Mouse (Mus musculus) hindbrain, embryonic 13.5 days (tissue): ENCODE results near the gene Cdk5. TPM values are rescaled to one million over a fixed set of nuclear protein-coding genes. Genes with fewer than 3 reads are reported as not detected.

Experiments
- ATAC-seq: fragments of 200-750 bp; cut with Nextera tagmentation; 2 replicates; pipeline ENCODE4 v1.8.0; 2017; ENCODE audit warnings: moderate TSS enrichment; ENCODE audit not compliant: low FRiP score
- H3K27ac ChIP-seq: fragments of 300-500 bp; sonication (generic); 2 replicates; pipeline ENCODE4 v1.5.1; 2015; ENCODE audit warnings: inconsistent platforms, mild to moderate bottlenecking, moderate library complexity
- H3K27me3 ChIP-seq: fragments of 300-500 bp; sonication (generic); 2 replicates; pipeline ENCODE4 v1.6.1; 2015; ENCODE audit warnings: mild to moderate bottlenecking, inconsistent platforms
- H3K36me3 ChIP-seq: fragments of 300-500 bp; sonication (generic); 2 replicates; pipeline ENCODE4 v1.6.1; 2015; ENCODE audit warnings: mild to moderate bottlenecking, inconsistent platforms
- H3K4me1 ChIP-seq: fragments of 300-500 bp; sonication (generic); replicated peaks from 2 replicates; pipeline ENCODE4 v1.6.1; 2015; ENCODE audit warnings: inconsistent platforms
- H3K4me2 ChIP-seq: fragments of 300-500 bp; sonication (generic); 2 replicates; pipeline ENCODE4 v1.6.1; 2015; ENCODE audit warnings: inconsistent platforms, mild to moderate bottlenecking, moderate library complexity
- H3K4me3 ChIP-seq: fragments of 300-500 bp; sonication (generic); 2 replicates; pipeline ENCODE4 v1.5.1; 2015; ENCODE audit warnings: mild to moderate bottlenecking, inconsistent platforms
- H3K9ac ChIP-seq: fragments of 300-500 bp; sonication (generic); 2 replicates; pipeline ENCODE4 v1.6.1; 2015; ENCODE audit warnings: mild to moderate bottlenecking, inconsistent platforms
- H3K9me3 ChIP-seq: fragments of 300-500 bp; sonication (generic); 2 replicates; pipeline ENCODE4 v1.6.1; 2016; ENCODE audit warnings: inconsistent platforms
- WGBS: fragments of 180-500 bp; shearing (Covaris S2); methylation state at CpG from one replicate; pipeline ENCODE4 v1.1.7; 2015; 5-methylcytosine and 5-hydroxymethylcytosine counted together
- polyA plus RNA-seq: library from polyadenylated mRNA; unstranded; fragments of >200 nt; fragmentation: Nextera tagmentation; extraction: Ambion mirVana; gene quantifications from 2 replicates; pipeline ENCODE4 v1.2.1, GENCODE M21; 2015

Gene Cdk5
- polyA plus RNA-seq, 1 experiment from 2014 or later, result 104 TPM

DNA sequence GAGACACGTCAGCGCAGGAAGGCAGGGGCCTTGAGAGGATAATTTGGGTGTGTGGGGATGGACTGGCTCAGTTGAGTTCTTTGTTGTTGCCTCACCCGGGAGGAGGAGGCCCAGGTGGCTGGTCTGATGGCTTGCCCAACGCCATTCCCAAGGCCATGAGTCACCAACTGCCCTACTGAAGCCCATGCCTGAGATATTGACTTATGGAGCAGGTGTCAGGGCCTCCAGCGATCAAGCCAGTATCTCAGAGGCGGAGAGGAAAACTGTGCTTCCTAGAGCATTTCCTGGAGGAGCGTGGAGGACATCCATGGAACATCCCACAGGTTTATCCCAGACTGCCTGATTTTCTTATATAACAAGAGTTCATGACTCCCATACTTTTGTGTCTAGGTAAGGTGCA, 30.6 kb downstream of the Cdk5 start:
- H3K27me3 ChIP-seq, result peaks cover 37% of the 10 kb centered on the region
- H3K9me3 ChIP-seq, result no peaks in the 10 kb centered on the region
- H3K9ac ChIP-seq, result no peak overlapping the region
- no peaks in the 10 kb centered on the region for H3K36me3 ChIP-seq
- no peak overlapping the region for H3K4me2 ChIP-seq
- peaks cover 22% of the 10 kb centered on the region for H3K4me1 ChIP-seq
- no peak overlapping the region for H3K27ac ChIP-seq
- ATAC-seq, result no peak
- no peak overlapping the region for H3K4me3 ChIP-seq
- WGBS, result 78% methylated on average over 7 of the region's 7 CpGs

DNA sequence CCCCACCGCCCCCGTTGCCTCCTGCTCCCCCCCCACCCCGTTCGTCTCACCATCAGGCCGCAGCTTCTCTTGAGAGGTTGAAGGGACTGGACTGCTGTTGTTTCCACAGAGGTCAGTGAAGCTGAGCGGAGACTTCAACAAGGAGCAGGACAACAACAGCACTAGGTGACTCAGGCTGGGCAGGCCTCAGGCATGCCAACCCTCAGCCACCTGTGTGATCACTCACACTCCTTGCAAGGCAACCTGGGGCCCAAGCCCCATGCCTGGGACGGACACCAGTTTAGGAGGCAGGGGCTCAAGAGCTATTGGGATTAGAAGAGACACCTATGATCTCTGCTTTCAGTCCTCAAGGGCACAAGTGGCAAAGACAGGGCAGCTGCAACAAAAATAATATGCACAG, 31.5 kb downstream of the Cdk5 start, which contains the start of gene Atg9b:
Gene Atg9b (minus strand): TSS at position 280 of the 400 bp plus-strand sequence.
- no peak for ATAC-seq
- Histone ChIP-seq H3K4me1 (peaks cover 30% of the 10 kb centered on the region), H3K4me3 (no peak within 1 kb of the TSS), H3K36me3 (no peaks in the 10 kb centered on the region), H3K27ac (no peak within 1 kb of the TSS), H3K27me3 (peaks cover 46% of the 10 kb centered on the region), H3K9ac (no peak within 1 kb of the TSS), H3K4me2 (no peak within 1 kb of the TSS), H3K9me3 (no peaks in the 10 kb centered on the region)
- WGBS, result 84% methylated on average over 7 of the region's 7 CpGs

DNA sequence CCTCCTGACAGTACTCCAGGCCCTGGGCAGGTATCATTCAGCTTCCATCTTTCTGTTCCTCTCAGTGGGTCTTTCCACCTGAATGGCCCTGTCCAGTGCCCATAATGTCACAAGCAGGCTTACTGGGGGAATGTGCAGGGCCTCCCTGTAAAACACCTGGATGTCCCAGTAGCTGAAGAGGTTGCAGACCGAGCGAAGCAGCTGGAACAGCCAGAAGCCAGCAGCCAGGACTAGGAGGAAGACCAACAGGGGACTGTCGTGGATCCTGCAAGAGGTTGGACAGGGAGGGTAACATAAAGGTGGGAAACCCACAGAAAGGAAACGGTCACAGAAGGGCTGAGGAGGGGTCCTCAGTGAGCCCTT, 33.7 kb downstream of the Cdk5 start:
- H3K27me3 ChIP-seq, result peaks cover 68% of the 10 kb centered on the region

DNA sequence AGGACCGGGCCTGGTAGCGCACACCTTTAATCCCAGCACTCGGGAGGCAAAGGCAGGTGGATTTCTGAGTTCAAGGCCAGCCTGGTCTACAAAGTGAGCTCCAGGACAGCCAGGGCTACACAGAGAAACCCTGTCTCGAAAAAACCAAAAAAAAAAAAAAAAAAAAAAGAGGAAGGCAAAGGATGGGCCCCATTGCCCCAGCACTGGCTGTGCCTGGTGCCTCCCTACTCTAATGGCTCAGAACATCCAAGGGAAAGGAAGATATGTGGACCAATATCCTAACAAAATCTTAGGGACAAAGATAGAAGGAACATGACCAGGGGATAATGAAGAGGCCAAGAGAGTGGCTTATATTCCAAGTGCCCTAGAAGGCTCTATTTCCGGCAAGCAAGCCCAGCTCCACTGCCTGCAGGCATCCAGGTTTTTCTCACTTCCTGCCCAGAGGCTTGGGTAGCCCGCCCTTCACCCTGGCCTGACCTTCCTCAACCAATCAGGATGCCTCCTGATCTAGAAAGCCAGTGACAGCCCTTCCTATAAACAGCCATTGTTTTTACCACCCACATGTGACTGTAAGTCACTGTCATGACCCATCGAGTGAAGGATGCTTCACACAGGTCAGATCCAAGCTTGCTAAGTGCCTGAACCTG, 34.2 kb downstream of the Cdk5 start:
- Histone ChIP-seq H3K9ac (no peak overlapping the region), H3K36me3 (no peaks in the 10 kb centered on the region), H3K27ac (no peak overlapping the region), H3K4me2 (no peak overlapping the region), H3K27me3 (peaks cover 71% of the 10 kb centered on the region), H3K9me3 (no peaks in the 10 kb centered on the region), H3K4me3 (no peak overlapping the region), H3K4me1 (peaks cover 29% of the 10 kb centered on the region)
- ATAC-seq, result no peak
- WGBS, result 50% methylated on average over 7 of the region's 7 CpGs

More for the DNA sequence above, 33.7 kb downstream of the Cdk5 start:
- WGBS, result 78% methylated on average over 4 of the region's 4 CpGs
- peaks cover 26% of the 10 kb centered on the region for H3K4me1 ChIP-seq
- no peak overlapping the region for H3K27ac ChIP-seq
- H3K9ac ChIP-seq, result no peak overlapping the region
- no peaks in the 10 kb centered on the region for H3K9me3 ChIP-seq
- no peak overlapping the region for H3K4me2 ChIP-seq
- ATAC-seq, result no peak
- no peak overlapping the region for H3K4me3 ChIP-seq
- H3K36me3 ChIP-seq, result no peaks in the 10 kb centered on the region

DNA sequence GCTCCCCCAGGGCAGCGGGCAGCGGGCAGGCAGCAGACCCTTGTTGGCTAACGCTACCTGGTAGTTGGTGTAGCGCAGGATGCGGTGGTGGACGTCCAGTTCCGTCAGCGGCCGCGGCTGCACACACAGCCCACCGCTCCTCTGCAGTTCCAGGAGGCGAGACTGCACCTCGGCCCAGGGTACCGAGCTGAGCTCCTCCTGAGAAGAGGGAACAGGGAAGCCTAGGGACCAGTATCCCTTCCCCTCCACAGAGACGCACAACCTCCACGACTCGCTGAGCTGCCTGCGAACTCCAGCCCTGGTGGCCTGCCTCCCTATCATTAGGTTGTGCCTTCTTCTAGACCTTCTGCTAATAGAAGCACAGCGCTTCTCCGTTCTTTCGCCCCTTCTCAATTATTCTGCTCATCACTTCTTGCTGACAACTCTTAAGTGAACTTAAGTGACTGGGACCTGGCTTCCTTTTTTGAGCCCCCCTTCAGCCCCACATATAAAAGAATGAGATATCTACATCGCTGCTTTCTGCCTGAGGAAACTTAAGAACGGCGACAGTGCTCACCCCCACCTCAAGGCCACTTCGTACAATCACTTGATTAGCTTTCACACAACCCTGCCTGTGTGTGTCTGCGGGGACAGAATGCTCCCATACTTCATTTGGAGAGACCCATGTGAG, 34.9 kb downstream of the Cdk5 start:
- Histone ChIP-seq H3K4me1 (peaks cover 30% of the 10 kb centered on the region), H3K9me3 (no peaks in the 10 kb centered on the region), H3K27me3 (peaks cover 71% of the 10 kb centered on the region), H3K4me3 (peak overlapping the region; percentile 50), H3K36me3 (no peaks in the 10 kb centered on the region), H3K9ac (peak overlapping the region; percentile 76), H3K4me2 (peak overlapping the region; percentile 95), H3K27ac (no peak overlapping the region)
- WGBS, result 25% methylated on average over 26 of the region's 26 CpGs
- no peak for ATAC-seq

DNA sequence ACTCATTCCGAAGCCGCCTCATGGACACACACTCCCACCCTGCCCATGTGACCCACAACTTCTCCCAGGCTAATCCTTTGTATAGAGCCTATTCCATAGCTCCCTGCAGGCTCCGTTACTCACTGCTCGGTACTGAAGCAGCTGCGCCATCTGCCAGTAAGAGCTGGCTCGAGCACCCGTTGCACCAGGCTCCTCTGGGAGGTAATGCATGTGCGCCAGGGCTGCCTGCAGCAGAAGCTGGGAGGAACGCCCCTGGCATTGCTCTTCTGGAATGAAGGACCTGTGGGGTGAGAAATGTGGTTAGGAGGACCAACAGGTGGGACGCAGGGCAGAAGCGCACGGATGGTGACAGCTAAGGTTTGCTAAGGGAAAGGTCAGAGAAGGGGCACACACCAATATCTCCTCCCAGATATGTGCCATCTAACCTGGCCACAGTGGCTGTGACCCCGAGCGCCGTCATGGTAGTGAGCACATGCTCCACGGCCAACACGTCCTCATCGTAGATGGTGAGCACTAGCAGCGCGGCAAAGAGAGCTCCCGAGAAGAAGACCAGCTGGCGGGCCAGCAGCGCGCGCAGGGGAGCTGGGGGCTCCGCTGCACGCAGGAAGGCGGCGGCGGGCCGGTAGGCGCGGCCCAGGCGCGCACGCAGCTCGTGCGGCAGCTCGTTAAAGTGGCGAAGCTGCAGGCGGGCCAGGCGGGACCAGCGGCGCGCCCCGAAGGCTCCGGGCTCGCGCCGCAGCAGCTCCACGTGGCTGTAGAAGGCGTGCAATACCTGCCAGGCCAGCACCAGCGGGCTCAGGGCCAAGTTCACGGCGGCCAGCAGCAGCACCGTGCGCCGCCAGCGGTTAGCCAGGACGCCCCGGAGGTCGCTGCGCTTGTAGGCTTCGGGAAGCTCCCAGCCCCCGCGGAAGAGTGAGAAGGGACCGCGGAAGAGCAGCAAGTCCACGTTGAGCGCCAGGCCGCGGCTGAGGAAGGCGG, 35.8 kb downstream of the Cdk5 start:
- Histone ChIP-seq H3K9ac (peak overlapping the region; percentile 76), H3K4me3 (peak overlapping the region; percentile 50), H3K27ac (no peak overlapping the region), H3K4me1 (peaks cover 38% of the 10 kb centered on the region), H3K36me3 (no peaks in the 10 kb centered on the region), H3K4me2 (peak overlapping the region; percentile 95), H3K27me3 (peaks cover 71% of the 10 kb centered on the region), H3K9me3 (no peaks in the 10 kb centered on the region)
- peak; percentile 33 for ATAC-seq
- under 1% methylated on average over 73 of the region's 73 CpGs for WGBS

DNA sequence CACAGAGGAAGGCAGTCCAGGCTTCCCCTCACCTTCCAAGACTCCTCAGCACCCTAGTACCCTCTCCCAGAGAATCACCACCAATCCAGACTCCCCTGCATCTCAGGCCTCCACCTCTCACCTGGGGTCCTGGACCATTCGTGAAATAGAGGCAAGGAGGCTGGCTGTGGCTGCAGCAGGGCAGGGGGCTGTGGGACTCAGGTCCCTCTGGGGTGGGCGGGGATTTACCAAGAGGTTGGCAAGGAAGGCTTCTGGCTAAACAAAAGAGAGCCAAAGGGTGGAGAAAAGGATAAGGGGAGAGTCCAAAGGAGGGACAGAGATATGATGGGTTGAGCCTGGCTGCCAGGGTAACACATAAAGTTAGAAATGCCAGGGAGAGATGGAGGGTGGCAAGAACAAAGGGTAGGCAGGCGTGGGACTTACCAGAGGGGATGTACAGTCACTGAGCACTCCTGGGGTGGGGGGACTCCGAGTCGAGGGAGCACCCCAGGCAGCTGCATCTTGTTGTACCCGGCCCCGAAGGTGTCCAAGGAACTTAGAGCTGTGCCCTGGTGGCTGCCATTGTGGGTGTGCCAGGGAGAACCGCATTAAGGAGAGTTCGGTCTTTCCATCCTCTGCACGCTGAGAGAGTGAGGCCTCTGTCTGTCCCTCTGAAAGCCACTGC, 37.3 kb downstream of the Cdk5 start:
- Histone ChIP-seq H3K27ac (no peak overlapping the region), H3K36me3 (no peaks in the 10 kb centered on the region), H3K9ac (no peak overlapping the region), H3K4me3 (no peak overlapping the region), H3K4me2 (no peak overlapping the region), H3K4me1 (peaks cover 41% of the 10 kb centered on the region), H3K27me3 (peaks cover 66% of the 10 kb centered on the region), H3K9me3 (no peaks in the 10 kb centered on the region)
- no peak for ATAC-seq
- WGBS, result 81% methylated on average over 10 of the region's 10 CpGs

DNA sequence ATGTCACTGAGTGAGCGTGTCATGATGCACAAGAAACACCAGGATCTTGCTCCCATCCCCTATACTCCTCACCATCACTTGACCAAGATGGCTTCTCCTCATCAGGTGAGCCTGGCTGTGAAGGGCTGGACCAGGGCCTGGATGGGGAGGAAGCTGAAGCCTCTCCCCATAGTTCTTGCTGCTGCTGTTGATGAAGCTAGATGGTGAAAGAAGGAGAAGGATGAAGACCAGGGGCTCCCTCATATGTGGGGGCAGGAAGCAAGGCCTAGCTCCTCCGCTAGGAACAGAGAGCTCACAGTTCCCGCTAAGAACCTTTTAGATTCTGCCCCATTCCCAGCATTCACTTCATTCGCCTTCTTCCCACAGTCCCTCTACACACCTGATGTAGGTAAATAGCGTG, 38.0 kb downstream of the Cdk5 start:
- no peak overlapping the region for H3K9ac ChIP-seq
- no peaks in the 10 kb centered on the region for H3K9me3 ChIP-seq
- ATAC-seq, result no peak
- H3K27ac ChIP-seq, result no peak overlapping the region
- peaks cover 41% of the 10 kb centered on the region for H3K4me1 ChIP-seq
- 93% methylated on average over 5 of the region's 5 CpGs for WGBS
- peaks cover 60% of the 10 kb centered on the region for H3K27me3 ChIP-seq
- no peaks in the 10 kb centered on the region for H3K36me3 ChIP-seq
- H3K4me3 ChIP-seq, result no peak overlapping the region
- H3K4me2 ChIP-seq, result no peak overlapping the region

DNA sequence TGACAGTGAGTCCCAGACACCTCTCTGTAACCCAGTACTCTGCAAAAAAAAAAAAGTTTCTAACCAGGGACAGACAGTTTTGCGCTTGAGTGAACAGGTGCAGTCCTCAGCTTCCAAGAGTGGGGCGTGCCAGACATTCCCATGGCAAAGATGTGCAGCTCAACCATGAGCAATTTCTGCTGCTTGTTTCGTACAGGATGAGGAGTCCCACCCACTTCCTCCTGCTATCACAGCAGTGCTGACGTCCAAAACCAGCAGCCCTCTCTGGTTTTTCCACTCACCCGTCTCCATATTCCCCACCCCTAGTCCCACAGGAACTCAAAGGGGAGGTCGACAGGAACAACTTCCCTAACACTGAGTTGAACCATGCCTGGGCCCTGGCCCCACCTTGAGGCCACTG, 38.9 kb downstream of the Cdk5 start:
- Histone ChIP-seq H3K27ac (no peak overlapping the region), H3K36me3 (no peaks in the 10 kb centered on the region), H3K9ac (no peak overlapping the region), H3K27me3 (peaks cover 51% of the 10 kb centered on the region), H3K4me3 (no peak overlapping the region), H3K4me1 (peaks cover 44% of the 10 kb centered on the region), H3K9me3 (no peaks in the 10 kb centered on the region), H3K4me2 (no peak overlapping the region)
- 70% methylated on average over 6 of the region's 6 CpGs for WGBS
- no peak for ATAC-seq

DNA sequence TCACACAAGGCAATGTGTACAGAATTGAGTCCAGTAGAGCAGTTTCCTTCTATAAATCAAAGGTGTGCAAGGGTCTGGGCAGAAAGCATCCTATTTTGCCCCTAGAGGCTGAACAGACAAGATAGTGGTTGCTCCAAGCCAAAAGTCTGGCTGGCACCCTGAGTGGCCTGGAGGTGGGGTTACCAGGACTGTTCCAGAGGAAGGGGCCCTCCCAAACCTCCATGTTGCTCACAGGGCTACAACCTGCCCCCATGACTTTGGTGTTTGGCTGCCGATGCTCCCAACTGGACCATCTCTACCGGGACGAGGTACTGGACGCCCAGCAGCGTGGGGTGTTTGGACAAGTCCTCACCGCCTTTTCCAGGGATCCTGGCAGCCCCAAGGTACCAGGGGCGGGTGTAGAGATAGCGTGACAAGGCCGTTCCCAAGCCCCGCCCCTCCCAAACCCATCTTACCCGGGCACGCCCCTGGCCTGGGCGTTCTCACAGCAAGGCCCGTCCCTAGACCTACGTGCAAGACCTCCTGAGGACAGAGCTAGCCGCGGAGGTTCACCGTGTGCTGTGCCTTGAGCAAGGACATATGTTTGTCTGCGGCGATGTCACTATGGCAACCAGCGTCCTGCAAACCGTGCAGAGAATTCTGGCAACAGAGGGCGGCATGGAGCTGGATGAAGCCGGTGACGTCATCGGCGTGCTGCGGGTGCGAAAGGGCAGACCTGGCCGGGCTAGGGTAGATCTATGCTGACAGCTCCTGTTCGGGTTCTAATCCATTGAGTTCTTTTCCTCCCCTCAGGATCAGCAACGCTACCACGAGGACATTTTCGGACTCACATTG, 40.1 kb downstream of the Cdk5 start:
- under 1% methylated on average over 34 of the region's 34 CpGs for WGBS
- Histone ChIP-seq H3K4me1 (peaks cover 38% of the 10 kb centered on the region), H3K27ac (peak overlapping the region; percentile 71), H3K4me3 (peak overlapping the region; percentile 46), H3K9ac (peak overlapping the region; percentile 75), H3K36me3 (no peaks in the 10 kb centered on the region), H3K9me3 (no peaks in the 10 kb centered on the region), H3K4me2 (peak overlapping the region; percentile 64), H3K27me3 (peaks cover 39% of the 10 kb centered on the region)
- ATAC-seq, result peak; percentile 89

DNA sequence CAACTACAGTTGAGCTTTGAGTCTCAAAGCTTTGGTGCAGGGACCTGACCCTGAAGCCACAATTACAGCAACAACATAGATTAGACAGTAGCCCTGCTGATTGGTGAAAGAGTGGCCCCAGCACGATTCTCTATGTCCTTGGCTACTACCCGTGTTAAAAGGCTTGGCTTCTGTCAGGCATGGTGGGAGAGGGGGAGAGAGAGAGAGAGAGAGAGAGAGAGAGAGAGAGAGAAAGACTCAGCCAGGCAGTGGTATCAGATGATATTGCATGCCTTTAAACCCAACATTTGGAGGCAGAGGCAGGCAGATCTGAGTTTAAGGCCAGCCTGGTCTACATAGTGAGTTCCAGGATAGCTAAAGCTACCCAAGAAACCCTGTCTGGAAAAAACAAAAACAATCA, 41.3 kb downstream of the Cdk5 start:
- no peaks in the 10 kb centered on the region for H3K36me3 ChIP-seq
- no peak for ATAC-seq
- H3K4me1 ChIP-seq, result peaks cover 26% of the 10 kb centered on the region
- no peak overlapping the region for H3K4me2 ChIP-seq
- H3K4me3 ChIP-seq, result no peak overlapping the region
- no peak overlapping the region for H3K27ac ChIP-seq
- peaks cover 27% of the 10 kb centered on the region for H3K27me3 ChIP-seq
- H3K9me3 ChIP-seq, result no peaks in the 10 kb centered on the region
- 64% methylated on average over 2 of the region's 2 CpGs for WGBS
- no peak overlapping the region for H3K9ac ChIP-seq
